Mouse (Mus musculus) liver, adult 2 months (tissue): ENCODE measurements at regions not wholly inside any gene's neighbourhood (a gene's known extent, or its start where the extent isn't known, plus 50 kb on each side); places are given as distances from the start of the nearest gene placed in this dataset.

Source experiments
- DNase-seq: peaks from one replicate; pipeline ENCODE4 v3.0.0-alpha.2; 2011; ENCODE audit warnings: low read depth, low spot score; ENCODE audit errors: extremely low read depth
- H3K27ac ChIP-seq: fragments of 200-500 bp; replicated peaks from 2 replicates; pipeline ENCODE4 v1.5.1; 2012; ENCODE audit warnings: low read depth, mild to moderate bottlenecking, control low read depth, inconsistent platforms, low read length; ENCODE audit not compliant: insufficient read depth
- H3K27me3 ChIP-seq: fragments of 200-500 bp; 2 replicates; pipeline ENCODE4 v1.6.1; 2012; ENCODE audit warnings: mild to moderate bottlenecking, moderate library complexity, low read length, inconsistent platforms; ENCODE audit not compliant: control insufficient read depth, insufficient read depth
- H3K36me3 ChIP-seq: fragments of 200-500 bp; 2 replicates; pipeline ENCODE4 v1.6.1; 2012; ENCODE audit warnings: low read length, inconsistent platforms; ENCODE audit not compliant: control insufficient read depth, insufficient read depth
- H3K4me1 ChIP-seq: fragments of 200-500 bp; 2 replicates; pipeline ENCODE4 v1.6.1; 2011; ENCODE audit warnings: low read length; ENCODE audit not compliant: control insufficient read depth, insufficient read depth
- H3K4me3 ChIP-seq: fragments of 200-500 bp; 2 replicates; pipeline ENCODE4 v1.5.1; 2011; ENCODE audit warnings: low read depth, mild to moderate bottlenecking, control low read depth, low read length, moderate library complexity; ENCODE audit not compliant: insufficient read depth
- H3K79me2 ChIP-seq: fragments of 200-500 bp; 2 replicates; pipeline ENCODE4 v1.6.1; 2012; ENCODE audit warnings: inconsistent platforms, mild to moderate bottlenecking, low read length, moderate library complexity; ENCODE audit not compliant: control insufficient read depth, insufficient read depth
- H3K9ac ChIP-seq: fragments of 200-500 bp; 2 replicates; pipeline ENCODE4 v1.6.1; 2012; ENCODE audit warnings: low read depth, mild to moderate bottlenecking, control low read depth, inconsistent platforms, low read length
- CTCF ChIP-seq: fragments of 200-500 bp; IDR thresholded peaks from 2 replicates; pipeline ENCODE4 v1.5.1; 2011; ENCODE audit warnings: low read depth, low read length, control low read depth
- POLR2A ChIP-seq: fragments of 200-500 bp; IDR thresholded peaks from 2 replicates; pipeline ENCODE4 v1.6.1; 2011; ENCODE audit warnings: low read length, control low read depth; ENCODE audit not compliant: insufficient read depth; ENCODE audit errors: extremely low read depth
- WGBS: fragments of 180-500 bp; shearing (Covaris S2); methylation state at CpG from one replicate; pipeline ENCODE4 v1.1.7; 2018; 5-methylcytosine and 5-hydroxymethylcytosine counted together

GRCm38 (mm10) chr15:10843060-10843695, 109.0 kb upstream of the C1qtnf3 start:
- H3K27me3 ChIP-seq = no peaks in the 10 kb centered on the region
- no peak overlapping the region for H3K9ac ChIP-seq
- no peaks in the 10 kb centered on the region for H3K79me2 ChIP-seq
- H3K4me1 ChIP-seq = no peaks in the 10 kb centered on the region; the same call in 1 of the 2 replicates
- H3K4me3 ChIP-seq = no peak overlapping the region
- WGBS = 14% methylated on average over 3 of the region's 3 CpGs
- peak; percentile 62 for DNase-seq
- no peak for TF ChIP-seq CTCF
- TF ChIP-seq POLR2A = no peak
- H3K27ac ChIP-seq = no peak overlapping the region
- H3K36me3 ChIP-seq = no peaks in the 10 kb centered on the region

DNA sequence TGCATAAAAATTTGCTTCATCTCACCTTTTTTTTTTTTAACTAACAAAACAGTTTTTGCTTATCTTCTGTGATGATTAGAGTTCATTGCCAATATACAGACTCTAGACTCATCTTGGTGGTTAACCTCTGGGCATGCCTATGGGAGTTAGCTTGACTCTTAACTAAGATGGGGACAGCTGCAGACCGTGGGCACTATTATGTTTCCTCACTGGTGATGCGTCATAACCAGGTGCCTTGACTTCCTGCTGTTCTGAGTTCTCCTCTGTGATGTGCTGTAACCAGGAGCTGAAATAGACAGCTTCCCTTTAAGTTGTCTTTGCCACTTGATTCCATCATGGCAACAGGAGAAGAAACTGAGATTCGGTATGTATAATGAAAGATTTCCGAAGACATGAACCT, 105.4 kb upstream of the C1qtnf3 start:
- H3K36me3 ChIP-seq = no peaks in the 10 kb centered on the region
- no peaks in the 10 kb centered on the region; the same call in 1 of the 2 replicates for H3K4me1 ChIP-seq
- H3K27me3 ChIP-seq = no peaks in the 10 kb centered on the region
- DNase-seq = no peak
- WGBS = 95% methylated on average over 4 of the region's 4 CpGs
- no peak overlapping the region for H3K27ac ChIP-seq
- H3K4me3 ChIP-seq = no peak overlapping the region
- H3K79me2 ChIP-seq = no peaks in the 10 kb centered on the region
- H3K9ac ChIP-seq = no peak overlapping the region
- TF ChIP-seq CTCF = no peak
- no peak for TF ChIP-seq POLR2A

GRCm38 (mm10) chr15:10864004-10864775, 87.9 kb upstream of the C1qtnf3 start:
- no peaks in the 10 kb centered on the region for H3K79me2 ChIP-seq
- no peak overlapping the region for H3K4me3 ChIP-seq
- H3K9ac ChIP-seq = no peak overlapping the region
- WGBS = 93% methylated on average over 7 of the region's 7 CpGs
- H3K36me3 ChIP-seq = no peaks in the 10 kb centered on the region
- H3K4me1 ChIP-seq = peaks cover 3% of the 10 kb centered on the region; the same call in 1 of the 2 replicates
- no peak overlapping the region for H3K27ac ChIP-seq
- no peak for DNase-seq
- TF ChIP-seq CTCF (no peak), POLR2A (no peak)
- no peaks in the 10 kb centered on the region for H3K27me3 ChIP-seq

GRCm38 (mm10) chr15:10865109-10865508, 87.0 kb upstream of the C1qtnf3 start:
- H3K27me3 ChIP-seq = no peaks in the 10 kb centered on the region
- H3K27ac ChIP-seq = no peak overlapping the region
- no peak for TF ChIP-seq CTCF
- TF ChIP-seq POLR2A = no peak
- H3K4me1 ChIP-seq = peaks cover 4% of the 10 kb centered on the region; the same call in 1 of the 2 replicates
- WGBS = 76% methylated on average over 5 of the region's 5 CpGs
- H3K79me2 ChIP-seq = no peaks in the 10 kb centered on the region
- no peak overlapping the region for H3K4me3 ChIP-seq
- no peak overlapping the region for H3K9ac ChIP-seq
- no peak for DNase-seq
- no peaks in the 10 kb centered on the region for H3K36me3 ChIP-seq

GRCm38 (mm10) chr15:10866794-10867193, 85.3 kb upstream of the C1qtnf3 start:
- H3K4me1 ChIP-seq = peaks cover 4% of the 10 kb centered on the region; the same call in 1 of the 2 replicates
- TF ChIP-seq CTCF (no peak), POLR2A (no peak)
- 89% methylated on average over 5 of the region's 5 CpGs for WGBS
- no peak for DNase-seq
- H3K27me3 ChIP-seq = no peaks in the 10 kb centered on the region
- H3K27ac ChIP-seq = no peak overlapping the region
- H3K4me3 ChIP-seq = no peak overlapping the region
- H3K79me2 ChIP-seq = no peaks in the 10 kb centered on the region
- H3K36me3 ChIP-seq = no peaks in the 10 kb centered on the region
- no peak overlapping the region for H3K9ac ChIP-seq

DNA sequence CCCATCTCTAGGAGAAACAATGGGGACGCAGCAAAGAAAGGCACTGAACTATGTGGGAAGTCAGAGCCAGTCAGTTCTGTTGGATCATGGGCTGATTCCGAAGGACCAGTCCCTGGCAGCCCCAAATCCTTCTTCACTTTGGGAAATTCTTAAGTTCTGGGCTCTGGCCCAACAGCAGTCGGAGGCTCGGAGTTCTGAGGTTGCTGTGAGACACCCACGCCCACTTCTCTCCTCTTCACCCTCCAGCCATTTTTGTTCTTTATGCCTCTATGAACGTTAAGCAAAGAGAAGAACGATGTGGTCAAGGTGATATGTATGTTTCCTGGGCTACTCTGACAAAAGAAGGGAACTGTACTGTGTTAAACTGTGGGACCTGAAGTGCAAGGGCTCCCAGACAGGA, 84.0 kb upstream of the C1qtnf3 start:
- no peak overlapping the region for H3K9ac ChIP-seq
- WGBS = 87% methylated on average over 7 of the region's 7 CpGs
- H3K27me3 ChIP-seq = no peaks in the 10 kb centered on the region
- H3K4me1 ChIP-seq = peaks cover 4% of the 10 kb centered on the region; the same call in 1 of the 2 replicates
- DNase-seq = no peak
- no peak overlapping the region for H3K27ac ChIP-seq
- H3K4me3 ChIP-seq = no peak overlapping the region
- no peaks in the 10 kb centered on the region for H3K36me3 ChIP-seq
- no peaks in the 10 kb centered on the region for H3K79me2 ChIP-seq
- TF ChIP-seq CTCF (no peak), POLR2A (no peak)
